Mouse (Mus musculus) adrenal gland, adult (tissue): ENCODE measurements around the gene Gm10229.
"Not testable (repeated sequence)": the region's sequence is repeated elsewhere in the genome, so short reads cannot be mapped to it uniquely, and the experiment has no call there.

ENCODE experiments used
- DNase-seq, 2 experiments: peaks; one replicate each; pipeline ENCODE4 v3.0.0; 2022 to 2023; ENCODE audit warnings: low spot score in 1 of 2; ENCODE audit not compliant: inconsistent age in 2 of 2

Gene Gm10229

GRCm38 (mm10) chr16:89014984-89015383 lies at the start of gene Gm10229:
Gm10229 (plus strand) TSS chr16:89015284.
- DNase-seq = not testable (repeated sequence)

GRCm38 (mm10) chr16:89010659-89011058 lies 4.4 kb upstream of the Gm10229 start, which contains the start of gene Krtap22-2:
Krtap22-2 (minus strand) TSS chr16:89010759.
- no peak for DNase-seq

DNA sequence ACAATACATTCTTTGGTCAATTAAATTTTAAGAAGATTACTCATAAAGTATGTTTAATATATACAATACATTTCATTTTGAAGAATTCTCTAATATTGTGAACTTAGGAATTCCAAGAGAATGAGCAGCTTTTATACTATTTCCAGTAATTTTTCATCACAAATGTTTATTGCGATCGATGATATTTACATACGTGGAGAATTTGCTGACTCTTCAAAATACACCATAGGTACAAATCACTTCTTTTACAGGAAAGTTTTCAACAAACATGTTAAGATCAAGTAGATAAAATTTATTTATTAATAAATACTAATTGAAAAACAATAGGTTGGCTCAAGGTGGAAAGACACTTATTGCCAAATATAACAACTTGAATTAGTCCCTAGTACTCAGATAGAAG lies 1.1 kb upstream of the Gm10229 start:
- no peak for DNase-seq

DNA sequence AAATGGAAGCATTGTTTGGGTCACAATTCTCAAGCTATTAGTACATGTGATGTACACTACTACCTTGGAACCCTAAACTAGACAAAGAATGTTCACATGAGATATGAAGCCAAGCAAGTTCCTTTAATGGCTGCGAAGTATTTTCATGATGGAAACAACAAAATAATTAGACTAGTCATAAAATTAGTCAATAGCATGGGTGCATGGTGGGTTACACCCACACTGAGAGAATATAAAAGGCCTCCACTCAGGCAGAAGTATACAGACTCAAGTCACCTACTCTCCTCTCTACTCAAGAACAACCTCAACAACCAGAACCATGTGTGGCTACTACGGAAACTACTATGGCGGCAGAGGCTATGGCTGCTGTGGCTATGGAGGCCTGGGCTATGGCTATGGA lies 16.3 kb downstream of the Gm10229 start, which contains the start of gene Krtap6-1:
Gene Krtap6-1, plus strand, starts transcription at position 301 of the 400 bp plus-strand sequence.
- not testable (repeated sequence) for DNase-seq

DNA sequence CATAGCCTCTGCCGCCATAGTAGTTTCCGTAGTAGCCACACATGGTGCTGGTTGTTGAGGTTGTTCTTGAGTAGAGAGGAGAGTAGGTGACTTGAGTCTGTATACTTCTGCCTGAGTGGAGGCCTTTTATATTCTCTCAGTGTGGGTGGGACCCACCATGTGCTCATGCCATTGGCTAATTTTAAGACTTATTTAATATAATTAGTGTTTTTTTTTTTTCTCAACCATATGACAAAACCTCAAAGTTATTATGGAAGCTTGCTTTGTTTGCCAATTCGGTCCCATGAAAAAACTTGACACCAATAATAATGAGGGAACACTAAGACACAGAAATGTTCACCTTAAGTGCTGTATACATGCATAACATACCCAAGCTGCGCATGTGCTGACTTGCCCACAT lies 26.3 kb downstream of the Gm10229 start, which contains the start of gene Gm10228:
Gene Gm10228, minus strand, starts transcription at position 101 of the 400 bp plus-strand sequence.
- not testable (repeated sequence) for DNase-seq

DNA sequence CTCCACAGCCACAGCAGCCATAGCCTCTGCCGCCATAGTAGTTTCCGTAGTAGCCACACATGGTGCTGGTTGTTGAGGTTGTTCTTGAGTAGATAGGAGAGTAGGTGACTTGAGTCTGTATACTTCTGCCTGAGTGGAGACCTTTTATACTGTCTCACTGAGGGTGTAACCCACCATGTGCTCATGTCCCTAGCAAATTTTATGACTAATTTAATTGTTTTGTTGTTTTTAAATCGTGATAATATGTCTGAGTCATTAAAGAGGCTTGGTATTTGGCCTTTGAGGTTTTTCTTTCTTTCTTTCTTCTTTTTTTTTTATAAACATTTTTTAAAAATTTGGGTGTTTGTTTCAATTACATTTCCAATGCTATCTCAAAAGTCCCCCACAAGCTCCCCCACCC lies 32.7 kb downstream of the Gm10229 start, which contains the start of gene Krtap6-5:
Gene Krtap6-5, minus strand, starts transcription at position 101 of the 400 bp plus-strand sequence.
- no peak for DNase-seq

DNA sequence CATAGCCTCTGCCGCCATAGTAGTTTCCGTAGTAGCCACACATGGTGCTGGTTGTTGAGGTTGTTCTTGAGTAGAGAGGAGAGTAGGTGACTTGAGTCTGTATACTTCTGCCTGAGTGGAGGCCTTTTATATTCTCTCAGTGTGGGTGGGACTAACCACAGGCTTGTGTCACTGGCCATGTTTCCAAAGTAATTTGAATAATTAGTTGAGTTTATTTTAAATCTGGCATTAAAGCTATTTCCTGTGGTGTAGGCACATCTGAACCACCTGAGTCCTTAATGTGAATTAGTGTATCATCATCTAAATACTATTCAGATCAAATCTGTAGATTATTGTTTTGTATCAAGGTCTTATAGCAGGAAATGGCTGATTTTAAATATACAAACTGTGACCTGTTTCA lies 48.8 kb downstream of the Gm10229 start, which contains the start of gene 1110025L11Rik:
Gene 1110025L11Rik, minus strand, starts transcription at position 101 of the 400 bp plus-strand sequence.
- DNase-seq = not testable (repeated sequence)
